Mouse (Mus musculus) urinary bladder, postnatal 10 days (tissue): ENCODE results near the gene Gapt.
A peak's percentile ranks its signal among the peaks of the same experiment; 100 is the strongest.
"Not testable (repeated sequence)": the region's sequence is repeated elsewhere in the genome, so short reads cannot be mapped to it uniquely, and the experiment has no call there.

Experiments
- DNase-seq: peaks from one replicate; pipeline ENCODE4 v3.0.0; 2022; ENCODE audit warnings: low spot score

The Gapt gene

GRCm38 (mm10) chr13:110356941-110357340 is at the start of gene Gapt:
Gene Gapt (minus strand): TSS chr13:110357199.
- DNase-seq = no peak

- DNase-seq = no peak
Measured at GRCm38 (mm10) chr13:110406152-110406551, 49.2 kb upstream of the Gapt start.

- DNase-seq = not testable (repeated sequence)
Measured at GRCm38 (mm10) chr13:110404686-110405085, 47.7 kb upstream of the Gapt start.

GRCm38 (mm10) chr13:110404059-110404458 is 47.1 kb upstream of the Gapt start:
- no peak for DNase-seq

- no peak for DNase-seq
Measured at GRCm38 (mm10) chr13:110401877-110402276, 44.9 kb upstream of the Gapt start.

GRCm38 (mm10) chr13:110401443-110401842 is 44.4 kb upstream of the Gapt start:
- no peak for DNase-seq

- no peak for DNase-seq
Measured at GRCm38 (mm10) chr13:110398513-110399270, 41.7 kb upstream of the Gapt start.

GRCm38 (mm10) chr13:110397750-110398149 is 40.8 kb upstream of the Gapt start:
- DNase-seq = no peak

- DNase-seq = no peak
Measured at GRCm38 (mm10) chr13:110395916-110396685, 39.1 kb upstream of the Gapt start.

GRCm38 (mm10) chr13:110395179-110395794 is 38.3 kb upstream of the Gapt start:
- no peak for DNase-seq

- peak; percentile 75 for DNase-seq
Measured at GRCm38 (mm10) chr13:110394291-110395178, 37.5 kb upstream of the Gapt start, which contains the start of gene Plk2. Gene Plk2 (plus strand): TSS chr13:110395046.

GRCm38 (mm10) chr13:110392631-110393030 is 35.6 kb upstream of the Gapt start:
- DNase-seq = no peak

GRCm38 (mm10) chr13:110392210-110392609 is 35.2 kb upstream of the Gapt start:
- no peak for DNase-seq

GRCm38 (mm10) chr13:110384514-110384913 is 27.5 kb upstream of the Gapt start:
- no peak for DNase-seq

GRCm38 (mm10) chr13:110382447-110382901 is 25.5 kb upstream of the Gapt start:
- DNase-seq = no peak

GRCm38 (mm10) chr13:110369673-110370072 is 12.7 kb upstream of the Gapt start:
- no peak for DNase-seq

GRCm38 (mm10) chr13:110368556-110369040 is 11.6 kb upstream of the Gapt start:
- DNase-seq = not testable (repeated sequence)

GRCm38 (mm10) chr13:110367961-110368555 is 11.1 kb upstream of the Gapt start:
- no peak for DNase-seq

GRCm38 (mm10) chr13:110366477-110366876 is 9.5 kb upstream of the Gapt start:
- no peak for DNase-seq

- no peak for DNase-seq
Measured at GRCm38 (mm10) chr13:110363722-110364121, 6.7 kb upstream of the Gapt start.

GRCm38 (mm10) chr13:110351051-110351450 is 5.9 kb downstream of the Gapt start:
- no peak for DNase-seq
